Mouse (Mus musculus): Measurements from ENCODE around the gene Nfkbie.

The Nfkbie gene

DNA sequence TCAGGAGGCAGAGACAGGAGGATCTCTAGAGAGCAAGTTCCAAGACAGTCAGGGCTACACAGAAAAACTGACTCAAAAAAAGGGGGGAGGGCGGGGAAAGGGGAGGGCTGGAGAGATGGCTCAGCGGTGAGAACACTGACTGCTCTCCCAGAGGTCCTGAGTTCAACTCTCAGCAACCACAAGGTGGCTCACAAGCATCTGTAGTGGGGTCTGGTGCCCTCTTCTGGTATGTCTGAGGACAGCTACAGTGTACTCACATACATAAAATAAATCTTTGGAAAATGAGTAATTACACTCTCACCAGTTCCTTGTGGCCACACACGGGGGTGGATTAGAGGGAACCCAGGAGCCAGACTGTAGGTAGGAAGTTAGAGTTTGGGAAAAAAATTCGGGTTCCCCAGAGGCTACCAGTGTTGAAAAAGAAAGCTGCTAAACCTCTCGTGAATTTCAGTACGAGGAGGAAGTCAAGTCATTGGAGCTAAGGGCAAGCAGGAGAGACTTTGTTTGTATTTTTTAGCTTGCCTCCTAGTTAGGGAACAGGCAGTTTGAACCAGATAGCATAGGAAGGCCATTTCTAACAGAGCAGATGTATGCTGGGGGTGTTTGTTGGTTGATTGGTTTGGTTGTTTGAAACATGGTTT is 27.3 kb downstream of the Nfkbie start:
- DNase-seq, result peak; percentile 63

DNA sequence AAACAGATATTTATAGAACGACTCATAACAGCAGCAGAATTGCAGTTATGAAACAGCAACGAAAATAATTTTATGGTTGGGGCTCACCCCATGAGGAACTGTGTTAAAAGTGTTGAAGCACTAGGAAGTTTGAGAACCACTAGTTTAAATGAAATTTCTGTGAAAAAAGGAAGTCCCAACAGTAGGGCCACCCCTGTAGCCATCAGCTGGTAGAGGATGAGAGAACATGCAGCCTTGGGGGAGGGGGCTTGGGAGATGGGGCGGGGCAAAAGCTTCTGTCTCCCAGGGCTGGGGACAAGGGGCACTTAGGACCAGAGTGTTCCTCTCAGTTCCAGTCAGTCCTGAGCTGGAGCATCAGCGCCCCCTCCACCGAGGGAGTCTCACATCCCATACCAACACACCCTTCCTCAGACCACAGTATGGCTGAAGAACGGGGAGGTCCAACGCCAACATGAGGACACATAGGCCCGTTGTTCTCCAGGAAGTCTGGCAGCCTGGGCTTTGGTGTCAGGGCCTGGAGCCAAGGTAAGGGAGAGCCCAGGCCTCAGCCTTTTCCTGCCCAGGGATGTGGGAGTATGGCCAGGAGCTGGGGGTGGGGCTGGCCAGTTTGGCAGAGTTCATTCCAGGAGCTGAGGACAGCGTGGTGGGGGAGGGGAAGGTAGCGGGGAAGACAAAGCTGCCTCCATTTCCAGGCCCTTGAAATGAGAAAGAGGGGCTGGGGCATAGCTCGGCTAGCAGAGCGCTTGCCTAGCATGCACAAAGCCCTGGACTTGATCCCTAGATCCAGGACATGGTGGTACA is 28.8 kb downstream of the Nfkbie start:
- peak; percentile 44 for DNase-seq

DNA sequence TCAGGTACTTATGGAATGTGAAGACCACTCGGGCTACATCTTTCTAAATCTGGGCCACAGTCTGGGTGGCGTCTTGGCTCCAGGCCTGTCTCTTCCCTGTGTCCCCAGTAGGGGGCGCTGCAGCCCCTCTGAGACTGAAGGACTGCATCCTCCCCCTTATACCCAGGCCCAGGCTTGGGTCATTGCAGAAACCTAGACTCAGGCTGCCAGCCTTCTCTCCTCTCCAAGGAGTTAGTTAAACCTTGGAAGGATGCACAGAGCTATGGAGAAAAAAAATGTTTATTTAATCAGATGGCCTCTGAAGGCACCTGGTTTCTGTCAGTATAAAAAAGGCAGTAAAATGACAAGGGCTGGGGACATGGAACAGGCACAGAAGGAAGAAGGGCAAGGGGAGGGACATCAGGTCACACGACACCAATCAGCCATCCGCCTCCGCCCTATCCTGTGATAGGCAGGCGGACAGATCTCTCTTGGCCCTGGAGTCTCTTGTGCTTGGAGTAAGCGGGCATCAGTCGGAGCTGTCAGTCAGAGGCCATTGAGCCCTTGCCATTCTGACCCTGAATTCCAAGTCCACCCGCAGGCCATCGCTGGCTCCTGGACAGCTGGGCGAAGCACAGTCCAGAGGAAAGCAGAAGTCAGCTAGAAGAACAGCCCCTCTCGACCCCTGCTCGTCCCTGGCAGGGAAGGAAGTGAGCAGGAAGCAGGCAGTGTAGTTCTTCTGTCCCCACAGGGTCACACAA is 29.6 kb downstream of the Nfkbie start:
- peak; percentile 76 for DNase-seq

DNA sequence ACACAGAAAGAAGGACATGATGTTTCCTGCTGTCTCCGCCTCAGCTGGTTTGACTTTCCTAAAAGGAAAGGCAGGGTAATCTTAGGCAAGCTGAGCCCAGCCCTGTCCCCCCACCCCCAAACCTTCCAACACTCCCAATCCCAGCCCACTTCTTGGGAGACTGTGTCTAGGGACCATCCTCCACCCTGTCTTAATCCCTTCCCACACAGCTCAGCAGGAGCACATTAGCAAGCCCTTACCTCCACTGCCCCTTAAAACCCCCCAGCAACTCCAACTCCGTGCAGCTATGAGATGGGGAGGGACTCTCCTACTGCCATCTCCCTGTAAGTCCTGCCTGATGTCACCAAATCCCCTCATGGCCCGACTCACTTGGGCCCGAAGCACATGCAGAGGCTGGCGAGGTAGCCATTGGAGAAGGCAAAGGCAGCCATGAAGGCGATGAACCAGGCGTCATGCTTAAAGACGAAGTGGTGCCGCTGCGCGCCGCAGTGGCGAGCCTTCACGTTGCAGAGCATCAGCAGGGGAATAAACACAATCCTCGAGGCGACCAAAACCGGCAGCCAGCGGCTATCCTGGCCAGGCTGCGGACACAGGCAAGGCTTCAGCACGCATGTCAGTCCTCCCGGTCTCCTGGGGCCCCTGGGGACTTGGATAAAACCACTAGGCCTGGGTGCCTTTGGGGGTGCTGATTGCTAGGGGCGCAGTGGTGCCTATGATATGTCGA is 30.4 kb downstream of the Nfkbie start:
- no peak for DNase-seq

DNA sequence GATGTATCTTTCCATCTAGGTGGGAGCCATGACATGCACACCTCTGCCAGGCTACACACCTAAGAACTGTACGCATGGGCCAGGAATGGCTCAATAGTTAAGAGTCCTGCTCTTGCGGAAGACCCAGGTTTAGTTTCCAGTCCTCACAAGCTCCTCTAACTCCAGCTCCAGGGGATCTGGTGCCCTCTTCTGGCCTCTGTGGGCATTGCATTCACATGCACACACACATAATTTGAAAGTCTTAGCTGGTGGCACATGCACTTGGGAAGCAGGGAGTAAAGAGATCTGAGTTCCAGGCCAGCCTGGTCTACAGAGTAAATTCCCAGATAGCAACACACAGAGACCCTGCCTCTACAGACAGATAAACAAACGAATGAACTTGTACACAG is 30.9 kb downstream of the Nfkbie start:
- DNase-seq, result peak; percentile 75

DNA sequence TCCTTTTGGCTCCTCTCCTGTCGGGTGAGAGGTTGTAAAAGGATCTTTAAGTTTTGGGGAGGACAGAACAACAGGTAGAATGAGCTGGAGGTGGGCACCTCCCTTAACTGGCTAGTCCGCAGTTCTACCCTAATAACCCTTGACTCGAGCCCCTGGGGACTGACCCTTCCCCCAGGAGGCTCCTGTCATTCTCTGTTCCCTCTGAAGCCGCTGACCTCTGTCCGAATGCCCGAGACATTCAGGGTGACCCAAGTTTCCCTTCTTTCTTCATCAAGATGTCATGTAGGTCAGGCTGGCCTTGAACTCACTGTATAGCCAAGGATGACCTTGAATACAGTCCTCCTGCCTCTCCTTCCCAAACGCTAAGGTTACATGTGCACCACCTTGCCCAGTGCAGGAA is 32.9 kb downstream of the Nfkbie start:
- DNase-seq, result no peak

DNA sequence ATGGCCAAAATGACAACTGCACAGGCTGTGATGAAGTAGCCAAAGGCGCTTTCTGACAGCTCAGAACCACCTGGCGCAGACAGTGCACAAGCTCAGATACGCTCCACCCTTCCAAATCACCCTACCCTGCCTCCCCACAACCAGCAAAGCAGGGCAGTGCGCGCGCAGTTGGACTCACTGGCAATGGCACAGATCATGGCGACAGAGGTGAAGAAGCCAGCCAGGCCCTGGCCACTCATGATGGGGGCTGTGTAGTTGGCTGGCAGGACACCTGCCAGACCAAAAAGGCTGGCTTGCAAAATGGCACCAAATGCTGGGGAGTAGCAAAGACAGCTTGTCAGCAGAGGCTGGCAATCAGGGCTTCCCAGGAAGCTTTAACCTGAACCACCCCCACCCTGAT is 33.7 kb downstream of the Nfkbie start:
- DNase-seq, result no peak

DNA sequence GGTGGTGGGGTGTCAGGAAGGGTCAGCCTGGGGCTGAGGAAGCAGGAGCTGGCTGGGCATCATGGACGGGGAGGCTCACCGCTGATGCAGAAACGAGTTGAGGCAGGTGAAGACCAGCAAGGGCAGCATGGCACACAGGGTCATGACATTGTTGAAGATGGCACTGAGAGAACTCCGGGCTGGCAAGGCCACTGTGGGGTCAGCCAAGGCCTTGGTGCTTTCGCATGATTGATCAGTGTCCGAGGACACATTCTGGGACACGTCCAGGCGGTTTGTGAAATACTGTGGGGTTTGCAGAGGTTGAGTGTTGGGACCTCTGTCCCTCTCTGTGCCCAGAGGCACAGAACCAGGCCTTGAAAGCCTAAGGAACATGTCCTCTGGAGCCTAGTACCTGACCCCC is 34.3 kb downstream of the Nfkbie start:
- no peak for DNase-seq

DNA sequence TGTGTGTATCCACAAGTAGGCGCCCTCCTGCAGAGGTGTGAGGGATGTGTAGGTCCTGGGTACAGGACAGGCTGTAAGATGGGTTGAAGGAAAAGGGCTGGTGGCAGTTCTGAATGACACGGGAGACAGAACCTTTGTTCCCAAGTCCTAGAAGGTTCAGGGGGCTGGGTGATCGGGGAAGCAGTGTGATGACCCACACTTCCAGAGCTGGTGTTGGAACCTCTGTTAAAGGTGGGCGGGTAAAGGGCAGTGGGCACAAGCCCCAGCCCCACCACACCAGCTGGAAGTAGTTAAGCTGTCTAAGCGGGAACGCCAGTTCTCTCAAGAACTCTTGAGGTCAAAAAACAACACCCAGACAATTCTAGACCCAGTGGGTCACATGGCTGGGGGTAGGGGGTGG is 34.9 kb downstream of the Nfkbie start:
- peak; percentile 1 for DNase-seq

DNA sequence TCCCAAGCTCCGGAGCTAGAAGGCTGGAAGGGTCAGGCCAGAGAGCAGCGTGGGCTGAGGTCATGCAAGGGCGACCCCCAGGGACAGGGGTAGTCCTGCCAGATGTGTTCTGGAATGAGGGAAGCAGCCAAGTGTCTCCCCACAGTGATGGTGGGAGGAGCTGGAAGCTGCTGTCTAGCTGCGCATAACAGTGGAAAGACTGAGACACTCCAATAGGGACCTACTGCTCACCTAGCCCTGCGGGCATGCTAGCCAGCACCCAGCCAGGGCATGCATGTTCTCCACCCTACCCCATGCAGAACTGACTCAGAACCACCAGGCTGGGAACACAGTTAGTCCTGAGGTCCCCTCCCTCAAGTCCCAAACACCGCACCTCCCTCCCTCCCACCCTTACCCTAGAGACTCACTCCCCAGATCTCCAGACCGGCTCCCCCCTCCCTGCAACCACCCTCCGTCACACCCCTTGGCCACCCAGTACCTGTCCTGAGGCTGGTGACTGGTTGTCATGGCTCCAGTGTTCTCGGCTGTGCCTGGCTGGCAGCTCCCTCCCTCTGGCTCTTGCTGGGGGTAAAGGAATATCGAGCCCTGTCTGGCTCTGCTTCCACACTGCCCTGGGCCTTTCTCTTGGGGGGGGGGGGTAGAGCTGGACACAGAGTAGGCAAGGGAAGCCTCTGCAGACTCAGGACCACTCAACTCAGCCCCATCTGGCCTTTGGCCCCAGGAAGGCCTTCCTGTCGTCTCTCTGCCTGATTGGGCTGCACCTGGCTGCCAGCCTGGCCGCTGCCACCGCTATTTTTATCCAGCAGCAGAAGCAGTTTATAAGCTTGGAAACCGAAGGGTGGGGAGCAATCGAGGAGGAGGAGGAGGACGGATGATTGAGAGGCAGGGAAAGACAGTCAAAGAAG is 36.5 kb downstream of the Nfkbie start:
- no peak for DNase-seq

DNA sequence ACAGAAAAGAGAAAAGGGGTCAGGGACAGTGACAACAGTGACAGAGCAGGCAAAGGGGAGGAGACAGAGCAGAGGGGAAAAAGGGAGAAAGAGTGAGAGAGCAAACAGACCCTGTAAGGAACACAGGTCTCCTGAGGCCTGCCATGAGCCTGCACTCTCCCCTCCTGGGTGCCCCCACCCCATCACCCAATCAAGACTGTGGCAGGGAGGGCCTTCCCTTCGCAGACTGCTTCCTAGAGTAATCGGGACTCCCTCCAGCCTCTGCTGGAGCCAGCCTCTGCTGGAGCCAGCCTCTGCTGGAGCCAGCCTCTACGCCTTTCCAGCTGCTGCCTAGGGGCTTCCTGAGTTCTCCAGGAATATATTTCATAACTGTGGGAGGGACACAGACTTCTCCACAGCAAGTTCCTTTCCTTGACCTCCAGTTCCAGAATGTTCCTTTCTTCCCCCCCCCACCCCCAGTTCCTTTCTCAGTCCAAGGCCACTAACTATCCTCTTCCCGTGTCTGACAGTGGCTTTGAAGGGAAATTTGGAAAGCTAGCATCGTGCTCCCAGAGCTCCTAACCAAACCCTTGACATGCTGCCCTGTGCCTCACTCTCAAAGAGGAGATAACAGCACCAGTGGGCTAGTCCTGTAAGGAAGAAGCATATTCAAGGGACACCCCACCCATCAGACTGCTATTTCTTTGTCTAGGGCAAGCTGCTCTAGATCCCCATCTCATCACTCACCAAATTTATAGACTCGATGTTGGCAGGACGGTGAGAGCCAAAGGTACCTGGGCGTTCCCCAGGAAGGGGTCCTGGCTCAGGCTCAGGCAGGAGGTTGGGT is 37.3 kb downstream of the Nfkbie start:
- DNase-seq, result peak; percentile 57

DNA sequence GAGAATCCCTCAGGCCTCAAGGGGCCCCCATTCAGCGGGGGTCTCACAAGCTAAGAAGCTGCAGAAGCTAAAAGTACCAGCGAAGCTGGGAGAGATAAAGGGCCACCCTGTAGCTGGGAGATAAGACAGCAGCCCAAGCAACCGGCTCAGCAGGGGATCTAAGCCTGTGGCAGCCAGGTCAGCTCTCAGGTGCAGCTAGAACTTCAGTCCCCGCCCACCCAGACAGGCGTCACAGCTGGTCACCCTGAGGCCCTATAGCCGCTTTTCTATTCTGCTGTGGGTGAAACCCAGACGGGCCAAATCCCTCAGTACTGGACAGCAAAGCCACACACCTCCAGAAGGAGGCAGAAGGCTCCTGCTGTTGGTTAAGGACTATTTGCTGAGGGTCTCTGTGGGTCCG is 38.0 kb downstream of the Nfkbie start:
- peak; percentile 92 for DNase-seq

DNA sequence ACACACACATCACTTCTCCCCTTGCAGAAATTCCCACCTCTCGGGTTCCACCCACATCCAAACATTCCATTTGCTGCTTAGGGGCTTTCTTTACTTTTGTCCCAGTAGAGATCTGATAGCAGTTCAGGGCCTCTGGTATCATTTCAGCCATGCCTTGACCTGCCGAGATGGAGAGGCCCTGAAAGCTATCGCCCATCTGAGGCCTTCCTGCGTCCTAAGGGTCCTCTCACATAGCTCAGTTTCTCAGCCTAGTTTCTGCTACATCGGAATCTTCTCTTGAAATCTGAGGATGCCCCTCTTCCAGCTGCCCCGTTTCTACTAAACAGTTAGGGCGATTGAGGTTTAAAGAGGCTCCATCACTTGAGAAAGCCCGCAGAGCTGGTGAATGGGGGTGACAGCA is 38.7 kb downstream of the Nfkbie start:
- peak; percentile 63 for DNase-seq

DNA sequence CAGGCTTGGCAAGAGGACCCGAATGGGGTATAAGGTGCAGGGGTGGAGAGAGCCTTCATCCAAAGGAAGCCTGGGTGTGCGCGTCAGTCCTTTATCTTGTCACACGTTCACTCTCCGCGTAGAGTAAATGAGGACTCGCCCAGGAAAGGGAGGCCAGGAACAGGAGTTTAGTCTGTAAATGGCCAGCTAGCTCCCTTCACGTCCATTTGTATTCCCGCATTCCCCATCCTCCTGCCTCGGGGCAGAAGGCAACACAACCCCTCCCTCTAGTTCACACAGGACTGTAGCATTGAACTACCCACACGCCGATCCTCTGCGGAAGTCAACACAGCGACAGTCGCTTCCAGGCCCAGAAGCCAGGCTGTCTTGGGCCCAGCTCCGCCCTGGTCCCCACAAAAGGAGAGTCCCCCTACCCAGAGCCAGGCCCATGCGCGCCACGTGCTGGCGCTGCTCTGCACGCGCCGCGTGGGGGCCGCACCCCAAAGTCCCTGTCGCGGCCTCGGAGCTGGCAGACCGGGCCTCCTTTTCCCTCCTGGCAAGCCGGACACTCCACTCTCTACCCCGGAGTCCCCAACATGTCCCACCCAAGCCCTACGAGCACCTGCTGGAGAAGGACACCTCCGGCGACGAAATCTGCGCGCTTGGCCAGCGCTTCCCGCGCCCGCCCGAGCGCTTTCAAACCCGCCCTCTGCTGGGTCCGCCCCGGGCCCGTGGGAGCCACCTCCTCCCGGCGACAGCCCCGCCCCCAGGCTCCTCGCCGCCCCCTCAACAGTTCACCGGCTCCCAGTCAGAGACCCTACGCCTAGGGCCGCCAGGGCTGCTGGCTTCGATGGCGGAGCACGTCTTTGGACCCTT is 39.6 kb downstream of the Nfkbie start:
- DNase-seq, result peak; percentile 90

DNA sequence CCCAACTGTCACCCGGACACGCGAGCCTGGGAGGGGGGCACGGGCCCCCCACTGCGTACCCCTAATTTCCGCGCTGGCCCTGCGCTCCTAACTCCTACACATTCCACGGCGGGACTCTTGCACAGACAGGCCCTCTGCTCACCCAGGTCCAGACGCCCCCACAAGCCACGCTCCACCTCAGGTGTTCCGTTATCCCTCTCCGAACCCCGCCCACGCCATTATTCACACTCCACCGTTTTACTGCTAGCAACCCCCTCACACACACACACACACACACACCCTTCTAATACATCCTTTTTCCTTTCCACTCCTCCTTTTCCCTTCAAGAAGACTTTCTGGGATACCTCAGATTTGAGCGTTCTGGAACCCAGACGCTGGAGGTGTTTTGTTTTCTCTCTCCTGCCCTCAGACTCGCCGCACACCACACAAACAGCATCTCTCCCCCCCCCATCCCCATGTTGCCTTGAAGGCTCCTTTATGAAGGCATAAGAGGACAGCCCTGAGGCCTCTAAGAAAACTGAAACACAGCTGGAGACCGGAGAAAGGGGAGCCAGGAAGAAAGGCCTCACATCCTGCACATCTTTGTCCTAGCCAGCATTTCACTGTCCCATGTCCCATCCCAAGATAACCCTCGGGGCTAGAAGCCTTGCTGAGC is 40.4 kb downstream of the Nfkbie start:
- peak; percentile 48 for DNase-seq

DNA sequence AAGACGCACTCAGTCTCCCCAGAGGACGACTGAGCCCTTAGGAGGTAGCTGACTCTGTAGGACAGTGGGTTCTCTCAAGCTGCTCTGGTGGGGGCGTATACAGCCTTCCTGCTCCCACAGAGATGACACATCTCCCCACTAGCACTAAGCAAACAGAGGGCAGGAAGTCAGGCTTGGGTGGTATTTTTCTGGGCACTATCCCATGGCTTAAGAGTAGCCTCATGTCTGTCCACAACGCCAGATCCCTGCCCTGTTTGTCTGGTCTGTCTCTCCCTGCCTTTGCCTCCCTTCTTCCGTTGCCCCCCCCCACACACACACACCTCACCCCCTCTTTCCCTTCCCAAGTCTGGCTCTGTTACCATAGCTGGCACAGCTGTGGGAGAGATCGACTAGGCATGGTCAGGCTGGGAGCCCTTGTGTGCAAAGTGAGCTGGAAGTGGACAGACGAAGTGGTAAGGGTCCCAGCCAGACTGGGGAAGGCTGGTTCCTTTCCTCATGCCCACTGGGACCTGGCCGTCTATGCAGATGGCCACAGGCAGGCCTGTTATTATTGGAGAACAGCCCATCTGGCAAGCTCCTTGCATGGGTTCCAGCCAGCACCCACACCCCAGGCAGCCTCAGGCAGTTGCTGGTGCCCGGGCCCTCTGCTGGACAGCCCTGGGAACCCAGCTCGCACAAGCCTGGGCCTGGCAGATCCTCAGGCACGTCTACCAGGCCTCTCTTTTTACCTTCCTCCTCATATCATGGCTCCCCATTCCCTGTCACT is 41.3 kb downstream of the Nfkbie start:
- DNase-seq, result peak; percentile 82

DNA sequence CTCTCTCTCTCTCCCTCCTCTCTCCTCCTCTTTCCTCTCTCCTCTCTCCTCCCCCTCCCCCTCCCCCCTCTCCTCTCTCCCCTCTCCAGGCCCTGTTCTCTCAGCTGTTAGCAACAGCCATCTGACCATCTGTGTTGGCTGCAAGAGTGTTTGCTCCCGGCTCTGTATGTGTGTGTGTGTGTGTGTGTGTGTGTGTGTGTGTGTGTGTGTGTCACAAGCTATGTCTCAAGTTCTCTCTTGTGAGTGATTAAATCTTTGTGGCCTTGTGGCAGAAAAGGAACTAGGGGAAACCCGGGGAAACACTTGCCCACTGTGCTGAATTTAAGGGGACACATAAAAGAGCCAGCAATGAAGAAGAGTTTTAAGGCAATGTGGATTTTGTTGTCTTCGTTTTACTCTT is 42.3 kb downstream of the Nfkbie start:
- peak; percentile 46 for DNase-seq

DNA sequence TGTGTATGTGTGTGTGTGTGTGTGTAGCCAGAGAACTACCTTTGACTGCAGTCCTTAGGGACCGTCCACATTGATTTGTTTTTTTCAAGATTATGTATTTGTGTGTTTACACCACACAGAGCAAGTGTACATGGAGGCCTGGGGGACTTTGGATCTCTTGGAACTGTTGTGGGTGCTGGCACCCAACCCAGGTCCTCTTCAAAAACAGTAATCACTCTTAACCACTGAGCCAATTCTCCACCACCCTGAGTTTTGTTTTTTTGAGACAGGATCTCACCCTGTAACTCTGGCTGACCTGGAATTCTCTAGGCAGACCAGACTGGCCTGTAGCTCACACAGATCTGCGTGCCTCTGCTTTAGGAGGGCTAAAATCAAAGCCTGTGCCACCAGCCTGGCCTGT is 42.9 kb downstream of the Nfkbie start:
- no peak for DNase-seq

DNA sequence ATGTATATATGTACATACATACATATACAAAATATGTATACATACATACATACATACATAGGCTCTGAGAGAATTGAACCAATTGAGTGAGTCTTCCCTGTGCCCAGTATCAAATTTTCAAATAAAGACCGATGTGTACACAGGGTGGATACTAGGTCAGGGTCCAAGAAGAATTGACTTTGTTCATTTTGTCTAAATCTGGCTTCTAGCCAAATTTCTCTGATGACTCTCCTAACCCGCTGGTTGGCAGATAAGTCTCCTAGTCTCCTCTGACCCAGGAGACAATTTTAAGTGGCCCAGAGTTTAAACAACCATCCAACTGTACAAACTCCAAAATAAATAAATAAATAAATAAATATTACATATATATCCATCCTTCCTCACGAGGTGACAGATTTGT is 43.4 kb downstream of the Nfkbie start:
- no peak for DNase-seq

Measured in liver (tissue).